Mouse (Mus musculus) intestine, embryonic 14.5 days (tissue): ENCODE measurements around the gene Psd. TPM values are rescaled to one million over a fixed set of nuclear protein-coding genes. Genes with fewer than 3 reads are reported as not detected.

Source experiments
- ATAC-seq: fragments of 200-750 bp; cut with Nextera tagmentation; replicated peaks from 2 replicates; pipeline ENCODE4 v1.8.0; 2017; ENCODE audit warnings: low read depth, moderate number of reproducible peaks, moderate TSS enrichment, moderate library complexity; ENCODE audit not compliant: low FRiP score, low TSS enrichment
- DNase-seq: peaks from one replicate; pipeline ENCODE4 v3.0.0-alpha.2; 2018; ENCODE audit warnings: low spot score
- H3K27ac ChIP-seq: fragments of 300-500 bp; sonication (generic); 2 replicates; pipeline ENCODE4 v1.5.1; 2014; ENCODE audit warnings: low read depth, mild to moderate bottlenecking, control low read depth
- H3K27me3 ChIP-seq: fragments of 300-500 bp; sonication (generic); replicated peaks from 2 replicates; pipeline ENCODE4 v1.6.1; 2014; ENCODE audit warnings: low read length, control low read depth; ENCODE audit not compliant: control insufficient read depth, insufficient read depth
- H3K36me3 ChIP-seq: fragments of 300-500 bp; sonication (generic); 2 replicates; pipeline ENCODE4 v1.6.1; 2014; ENCODE audit warnings: low read length, control low read depth; ENCODE audit not compliant: control insufficient read depth, insufficient read depth
- H3K4me1 ChIP-seq: fragments of 300-500 bp; sonication (generic); replicated peaks from 2 replicates; pipeline ENCODE4 v1.6.1; 2014; ENCODE audit warnings: low read length, control low read depth, mixed read lengths; ENCODE audit not compliant: control insufficient read depth, insufficient read depth
- H3K4me2 ChIP-seq: fragments of 300-500 bp; sonication (generic); 2 replicates; pipeline ENCODE4 v1.6.1; 2014; ENCODE audit warnings: low read length
- H3K4me3 ChIP-seq: fragments of 300-500 bp; sonication (generic); 2 replicates; pipeline ENCODE4 v1.5.1; 2014; ENCODE audit warnings: low read depth, low read length, control low read depth, mixed read lengths
- H3K9ac ChIP-seq: fragments of 300-500 bp; sonication (generic); 2 replicates; pipeline ENCODE4 v1.6.1; 2014; ENCODE audit warnings: mild to moderate bottlenecking, low read length
- H3K9me3 ChIP-seq: fragments of 300-500 bp; sonication (generic); 2 replicates; pipeline ENCODE4 v1.6.1; 2016; ENCODE audit warnings: low read length, control low read depth; ENCODE audit not compliant: control insufficient read depth
- WGBS: fragments of 180-500 bp; shearing (Covaris S2); extraction: QIAGEN DNeasy Blood & Tissue Kit; methylation state at CpG from one replicate; pipeline ENCODE4 v1.1.7; 2014; 5-methylcytosine and 5-hydroxymethylcytosine counted together
- microRNA counts: library from miRNA; unstranded; fragments of <30 nt; microRNA quantifications from one replicate; lab custom pipeline; 2016
- microRNA-seq: library from miRNA; unstranded; fragments of <30 nt; microRNA quantifications from one replicate; pipeline ENCODE4, GENCODE M21; 2016
- polyA plus RNA-seq: library from polyadenylated mRNA; unstranded; fragments of >200 nt; fragmentation: Nextera tagmentation; extraction: Ambion mirVana; gene quantifications from 2 replicates; pipeline ENCODE4 v1.2.1, GENCODE M21; 2014

Gene Psd
- polyA plus RNA-seq, 1 experiment from 2014 or later: 43.9 TPM

- ATAC-seq: no peak
These were observed 44.7 kb downstream of the Psd start for GRCm38 (mm10) chr19:46282081-46282849.

GRCm38 (mm10) chr19:46275307-46275706, 51.6 kb downstream of the Psd start:
- ATAC-seq: no peak
- DNase-seq: no peak
- no peak overlapping the region for H3K27ac ChIP-seq
- no peak overlapping the region for H3K9ac ChIP-seq
- no peaks in the 10 kb centered on the region for H3K27me3 ChIP-seq
- peaks cover 74% of the 10 kb centered on the region for H3K36me3 ChIP-seq
- no peaks in the 10 kb centered on the region for H3K4me1 ChIP-seq
- no peak overlapping the region for H3K4me2 ChIP-seq
- no peak overlapping the region for H3K4me3 ChIP-seq
- H3K9me3 ChIP-seq: no peaks in the 10 kb centered on the region

More at GRCm38 (mm10) chr19:46282081-46282849, 44.7 kb downstream of the Psd start:
- Histone ChIP-seq H3K9ac (no peak overlapping the region), H3K36me3 (peaks cover 85% of the 10 kb centered on the region), H3K4me1 (no peaks in the 10 kb centered on the region), H3K27me3 (no peaks in the 10 kb centered on the region), H3K4me2 (no peak overlapping the region), H3K9me3 (no peaks in the 10 kb centered on the region), H3K4me3 (no peak overlapping the region), H3K27ac (no peak overlapping the region)
- WGBS: 92% methylated on average over 11 of the region's 11 CpGs
- no peak for DNase-seq

- Histone ChIP-seq H3K4me2 (no peak overlapping the region), H3K9ac (no peak overlapping the region), H3K4me1 (no peaks in the 10 kb centered on the region), H3K36me3 (peaks cover 98% of the 10 kb centered on the region), H3K27me3 (no peaks in the 10 kb centered on the region), H3K27ac (no peak overlapping the region), H3K9me3 (no peaks in the 10 kb centered on the region), H3K4me3 (no peak overlapping the region)
- WGBS: 90% methylated on average over 7 of the region's 7 CpGs
- ATAC-seq: no peak
- DNase-seq: no peak
These were observed 62.2 kb downstream of the Psd start for GRCm38 (mm10) chr19:46264762-46265161.

MicroRNA genes within 50 kb of the gene (microRNA counts, 519-probe panel; counts per million panel counts)
- microRNA mmu-miR-146b (lab: Ali Mortazavi, UCI): 3,204 counts per million, percentile 39 among the panel's probes with 10 or more counts

Small RNA genes within 50 kb of the gene (microRNA-seq; reads per million reads assigned to microRNA genes)
- gene Mir146b: 0.25 reads per million

Other genes with a start within 250 kb of the Psd start
- gene Elovl3, start 195.3 kb downstream of the Psd start, polyA plus RNA-seq: not detected in 2 replicates
- gene Pitx3, start 178.8 kb downstream of the Psd start, polyA plus RNA-seq: not detected in 2 replicates
- gene Gbf1, start 174.6 kb downstream of the Psd start, polyA plus RNA-seq: 41.6 and 42.7 TPM in 2 replicates
- gene Nfkb2, start 22.8 kb downstream of the Psd start, polyA plus RNA-seq: 7.9 and 9.2 TPM in 2 replicates
- gene Fbxl15, start 1.0 kb upstream of the Psd start, polyA plus RNA-seq: 17.5 and 17.7 TPM in 2 replicates
- gene Cuedc2, start 11.5 kb upstream of the Psd start, polyA plus RNA-seq: 154 and 176 TPM in 2 replicates
- 12.3 and 12.7 TPM in 2 replicates for gene Mfsd13a, start 14.0 kb upstream of the Psd start, polyA plus RNA-seq
- 1.7 and 2.0 TPM in 2 replicates for gene 2310034G01Rik, start 23.1 kb upstream of the Psd start, polyA plus RNA-seq
- 127 and 142 TPM in 2 replicates for gene Actr1a, start 68.6 kb upstream of the Psd start, polyA plus RNA-seq
- 30.3 and 32.3 TPM in 2 replicates for gene Sufu, start 69.7 kb upstream of the Psd start, polyA plus RNA-seq
- 20.1 and 21.1 TPM in 2 replicates for gene Trim8, start 174.5 kb upstream of the Psd start, polyA plus RNA-seq
- 64.3 and 73.9 TPM in 2 replicates for gene Arl3, start 246.0 kb upstream of the Psd start, polyA plus RNA-seq
- 18.2 and 19.2 TPM in 2 replicates for gene Sfxn2, start 246.2 kb upstream of the Psd start, polyA plus RNA-seq